Comparison of ENCODE assay signal across 25 mouse cellular contexts in genomic region chr10:24357636-24358035, GRCm38 (mm10).
DNase-seq lines count a peak whose midpoint lies in the region; ATAC-seq and TF ChIP-seq lines count a peak whose summit lies in the region.
"Had no signal": no experiment of that assay in that cellular context is flagged by ENCODE, and none has a peak within 500 bp of the region (broad histone marks: within the 10 kb centered on the region; RNA-seq: fewer than 3 reads in every experiment).

No protein-coding gene starts in this region.

- H3K9me3 ChIP-seq in kidney, embryonic 15.5 days (replicated peaks), result no peaks in the 10 kb centered on the region
- H3K9me3 ChIP-seq in kidney, embryonic 14.5 days (ENCODE audit: control insufficient read depth, low read length), result no peaks in the 10 kb centered on the region
- no peaks in the 10 kb centered on the region for H3K9me3 ChIP-seq in hindbrain, postnatal 0 days (ENCODE audit: low read length)
- H3K9me3 ChIP-seq: embryonic facial prominence, embryonic 13.5 days; embryonic facial prominence, embryonic 15.5 days; forebrain, embryonic 13.5 days had no signal

- peaks cover 6% of the 10 kb centered on the region; the same call in 1 of the 2 replicates for H3K4me1 ChIP-seq in kidney, embryonic 15.5 days
- no peaks in the 10 kb centered on the region for H3K4me1 ChIP-seq in kidney, embryonic 14.5 days (ENCODE audit: control insufficient read depth, insufficient read depth, low read length)
- H3K4me1 ChIP-seq in hindbrain, postnatal 0 days (ENCODE audit: insufficient read depth, low read length), result no peaks in the 10 kb centered on the region
- H3K4me1 ChIP-seq: embryonic facial prominence, embryonic 15.5 days; forebrain, embryonic 13.5 days had no signal

- WGBS in kidney, embryonic 15.5 days, result 18% methylated on average over 3 of the region's 3 CpGs
- WGBS in kidney, embryonic 14.5 days, result 9% methylated on average over 3 of the region's 3 CpGs
- WGBS in hindbrain, postnatal 0 days, result 14% methylated on average over 3 of the region's 3 CpGs

- peak; percentile 9; the same call in 1 of the 2 replicates for ATAC-seq in kidney, embryonic 15.5 days (replicated peaks; ENCODE audit: low FRiP score)
- ATAC-seq in kidney, embryonic 14.5 days (ENCODE audit: low FRiP score, low TSS enrichment), result no peak
- no peak for ATAC-seq in hindbrain, postnatal 0 days
- ATAC-seq: CD4-positive, CD25-positive, alpha-beta regulatory T cell, adult 4 months; forebrain, embryonic 13.5 days; forebrain, embryonic 16.5 days had no signal

- H3K27ac ChIP-seq in kidney, embryonic 15.5 days, result no peak overlapping the region
- H3K27ac ChIP-seq in kidney, embryonic 14.5 days (ENCODE audit: low read depth, low read length), result no peak overlapping the region
- no peak overlapping the region for H3K27ac ChIP-seq in hindbrain, postnatal 0 days
- H3K27ac ChIP-seq: embryonic facial prominence, embryonic 13.5 days; embryonic facial prominence, embryonic 15.5 days; forebrain, embryonic 13.5 days had no signal

- no peak for TF ChIP-seq CTCF in hindbrain, postnatal 0 days (IDR thresholded peaks at IDR 0.05; ENCODE audit: low read depth)

- no peaks in the 10 kb centered on the region for H3K27me3 ChIP-seq in kidney, embryonic 15.5 days
- H3K27me3 ChIP-seq in kidney, embryonic 14.5 days (ENCODE audit: control insufficient read depth, insufficient read depth, low read length), result no peaks in the 10 kb centered on the region
- no peaks in the 10 kb centered on the region for H3K27me3 ChIP-seq in hindbrain, postnatal 0 days (ENCODE audit: insufficient read depth, low read length)
- H3K27me3 ChIP-seq: CH12.LX; embryonic facial prominence, embryonic 13.5 days; embryonic facial prominence, embryonic 15.5 days; forebrain, embryonic 13.5 days had no signal

- no peak overlapping the region for H3K4me3 ChIP-seq in kidney, embryonic 15.5 days (replicated peaks)
- H3K4me3 ChIP-seq in kidney, embryonic 14.5 days (ENCODE audit: low read length), result no peak overlapping the region
- no peak overlapping the region for H3K4me3 ChIP-seq in hindbrain, postnatal 0 days (ENCODE audit: low read length)
- H3K4me3 ChIP-seq: embryonic facial prominence, embryonic 13.5 days; embryonic facial prominence, embryonic 15.5 days; erythroblast, embryonic 14.5 days; forebrain, embryonic 13.5 days had no signal

- no peak overlapping the region for H3K4me2 ChIP-seq in kidney, embryonic 15.5 days
- no peak overlapping the region for H3K4me2 ChIP-seq in kidney, embryonic 14.5 days (replicated peaks; ENCODE audit: low read depth, low read length)
- no peak overlapping the region for H3K4me2 ChIP-seq in hindbrain, postnatal 0 days (ENCODE audit: low read depth, low read length)
- H3K4me2 ChIP-seq: embryonic facial prominence, embryonic 13.5 days; embryonic facial prominence, embryonic 15.5 days; forebrain, embryonic 13.5 days had no signal

- DNase-seq in embryo, embryonic 10 days (ENCODE audit: low spot score), result peak; percentile 44
- no peak for DNase-seq in embryo, embryonic 11 days
- DNase-seq in ZHBTc4 (ENCODE audit: low read depth, low spot score), result peak; percentile 64
- peak; percentile 8 for DNase-seq in embryo, embryonic 9.5 days (ENCODE audit: extremely low spot score)
- DNase-seq in hindbrain, postnatal 0 days (ENCODE audit: low spot score), result no peak
- no peak for DNase-seq in lung, postnatal 14 days
- DNase-seq: adrenal gland, adult 2 months; adrenal gland, postnatal 10 days; adrenal gland, postnatal 25 days; B cell, adult 2 months; cerebellum, adult 11 months; cerebellum, adult 18-20 months; cerebellum, adult 8-10 months; cerebellum, adult 9-11 months; cerebellum, postnatal 14 days; cerebellum, postnatal 36 days had no signal

- no peak overlapping the region for H3K9ac ChIP-seq in kidney, embryonic 15.5 days
- H3K9ac ChIP-seq in kidney, embryonic 14.5 days (ENCODE audit: low read depth, low read length), result no peak overlapping the region
- no peak overlapping the region for H3K9ac ChIP-seq in hindbrain, postnatal 0 days (replicated peaks; ENCODE audit: low read length)
- H3K9ac ChIP-seq: embryonic facial prominence, embryonic 13.5 days; embryonic facial prominence, embryonic 15.5 days; forebrain, embryonic 13.5 days had no signal

- H3K36me3 ChIP-seq in kidney, embryonic 15.5 days, result no peaks in the 10 kb centered on the region
- no peaks in the 10 kb centered on the region for H3K36me3 ChIP-seq in kidney, embryonic 14.5 days (ENCODE audit: control insufficient read depth, insufficient read depth, low read length)
- H3K36me3 ChIP-seq in hindbrain, postnatal 0 days (ENCODE audit: insufficient read depth, low read length), result no peaks in the 10 kb centered on the region
- H3K36me3 ChIP-seq: embryonic facial prominence, embryonic 13.5 days; embryonic facial prominence, embryonic 15.5 days had no signal

Comparison
In these comparisons a context has a peak if more than half of its experiments do, and no peak if none do; other contexts are left out.
1. DNase-seq: peak in embryo, embryonic 10 days (single experiment), ZHBTc4 (single experiment) and embryo, embryonic 9.5 days (single experiment); none in embryo, embryonic 11 days (single experiment), hindbrain, postnatal 0 days (single experiment) and lung, postnatal 14 days (single experiment).